ENCODE assay signal across 17 mouse cellular contexts in genomic region chr16:45770914-45771313, GRCm38 (mm10).
"Had no signal": no experiment of that assay in that cellular context is flagged by ENCODE, and none has a peak within 500 bp of the region (broad histone marks: within the 10 kb centered on the region; RNA-seq: fewer than 3 reads in every experiment).

No protein-coding gene starts in this region.

- H3K4me3 ChIP-seq: midbrain, embryonic 10.5 days; midbrain, embryonic 12.5 days; neural tube, embryonic 13.5 days; neural tube, embryonic 15.5 days had no signal

- H3K27me3 ChIP-seq: midbrain, embryonic 12.5 days; neural tube, embryonic 13.5 days; neural tube, embryonic 15.5 days had no signal

- H3K9ac ChIP-seq: lung, embryonic 14.5 days; midbrain, embryonic 12.5 days; neural tube, embryonic 13.5 days; neural tube, embryonic 15.5 days had no signal

- H3K36me3 ChIP-seq: neural tube, embryonic 15.5 days had no signal

- H3K4me1 ChIP-seq: midbrain, embryonic 10.5 days had no signal

- DNase-seq: lung, adult 18-20 months; lung, embryonic 14.5 days; lung, postnatal 10 days; lung, postnatal 4 days; midbrain, embryonic 14.5 days; retina, postnatal 1 day; right cerebral cortex, adult 18-20 months; right cerebral cortex, postnatal 25 days; right cerebral cortex, postnatal 4 days; spleen, adult 18-20 months; thymus, adult 18-20 months; thymus, postnatal 14 days; thymus, postnatal 36 days had no signal

- H3K9me3 ChIP-seq: midbrain, embryonic 10.5 days; midbrain, embryonic 12.5 days; neural tube, embryonic 13.5 days; neural tube, embryonic 15.5 days had no signal

- H3K27ac ChIP-seq: midbrain, embryonic 10.5 days; midbrain, embryonic 12.5 days; neural tube, embryonic 13.5 days; neural tube, embryonic 15.5 days had no signal

- H3K4me2 ChIP-seq: lung, embryonic 14.5 days; midbrain, embryonic 12.5 days; neural tube, embryonic 13.5 days; neural tube, embryonic 15.5 days had no signal
